Mouse (Mus musculus) heart, adult 2 months (tissue): ENCODE measurements around the gene Trak2.

Experiments
- CTCF ChIP-seq: fragments of 200-600 bp; IDR thresholded peaks from 2 replicates; pipeline ENCODE4 v1.8.1; 2022; ENCODE audit warnings: antibody characterized with exemption, mild to moderate bottlenecking, moderate library complexity
- POLR2A ChIP-seq: fragments of 200-500 bp; IDR thresholded peaks from 2 replicates; pipeline ENCODE4 v1.6.1; 2011; ENCODE audit warnings: mild to moderate bottlenecking, low read depth, low read length, control low read depth; ENCODE audit not compliant: insufficient read depth

GRCm38 (mm10) chr1:58952997-58953396 lies 20.2 kb downstream of the Trak2 start:
- TF ChIP-seq CTCF (no peak), POLR2A (no peak)
